Mouse (Mus musculus) urinary bladder, postnatal 10 days (tissue): ENCODE results near the gene Olfr1440.

ENCODE experiments used
- DNase-seq: peaks from one replicate; pipeline ENCODE4 v3.0.0; 2022; ENCODE audit warnings: low spot score

Olfr1440 gene

GRCm38 (mm10) chr19:12386979-12387378, at the start of gene Olfr1440:
Gene Olfr1440, plus strand, starts transcription at chr19:12387279.
- DNase-seq, result no peak

- no peak for DNase-seq
Observed at GRCm38 (mm10) chr19:12373004-12373403, 14.1 kb upstream of the Olfr1440 start.

GRCm38 (mm10) chr19:12374465-12375025, 12.5 kb upstream of the Olfr1440 start:
- DNase-seq, result no peak

GRCm38 (mm10) chr19:12413737-12414136, 26.7 kb downstream of the Olfr1440 start:
- DNase-seq, result no peak

- no peak for DNase-seq
Observed at GRCm38 (mm10) chr19:12417361-12417760, 30.3 kb downstream of the Olfr1440 start, which contains the start of gene Olfr1441. Gene Olfr1441, plus strand, starts transcription at chr19:12417433.

GRCm38 (mm10) chr19:12418312-12418711, 31.2 kb downstream of the Olfr1440 start:
- DNase-seq, result no peak

GRCm38 (mm10) chr19:12420555-12420954, 33.5 kb downstream of the Olfr1440 start:
- DNase-seq, result no peak

GRCm38 (mm10) chr19:12421680-12422079, 34.6 kb downstream of the Olfr1440 start:
- DNase-seq, result no peak

- no peak for DNase-seq
Observed at GRCm38 (mm10) chr19:12427101-12427500, 40.0 kb downstream of the Olfr1440 start.

GRCm38 (mm10) chr19:12427605-12428004, 40.5 kb downstream of the Olfr1440 start, which contains the start of gene Pfpl:
Gene Pfpl, plus strand, starts transcription at chr19:12427905.
- no peak for DNase-seq

GRCm38 (mm10) chr19:12433033-12433432, 46.0 kb downstream of the Olfr1440 start:
- DNase-seq, result no peak

- no peak for DNase-seq
Observed at GRCm38 (mm10) chr19:12435011-12435416, 47.9 kb downstream of the Olfr1440 start.

- DNase-seq, result no peak
Observed at GRCm38 (mm10) chr19:12435750-12436524, 48.9 kb downstream of the Olfr1440 start.

GRCm38 (mm10) chr19:12439581-12439980, 52.5 kb downstream of the Olfr1440 start:
- no peak for DNase-seq

- DNase-seq, result no peak
Observed at GRCm38 (mm10) chr19:12440103-12440725, 53.1 kb downstream of the Olfr1440 start.

GRCm38 (mm10) chr19:12442560-12442959, 55.5 kb downstream of the Olfr1440 start:
- no peak for DNase-seq

- DNase-seq, result no peak
Observed at GRCm38 (mm10) chr19:12445014-12445413, 57.9 kb downstream of the Olfr1440 start.
